Mouse (Mus musculus) myocyte (in vitro differentiated cells): Measurements from ENCODE around the gene Add2.

Source experiments
- POLR2A ChIP-seq: IDR thresholded peaks from one replicate; pipeline ENCODE4 v1.6.1; 2011; ENCODE audit warnings: low read depth, mild to moderate bottlenecking, control low read depth, moderate library complexity; ENCODE audit not compliant: insufficient read length
- POLR2AphosphoS2 ChIP-seq: IDR thresholded peaks from one replicate; pipeline ENCODE4 v1.6.1; 2011; ENCODE audit warnings: low read depth, control low read depth; ENCODE audit not compliant: insufficient read length
- REST ChIP-seq: IDR thresholded peaks from one replicate; pipeline ENCODE4 v1.6.1; 2011; ENCODE audit warnings: mild to moderate bottlenecking, control low read depth, moderate library complexity; ENCODE audit not compliant: insufficient read depth, insufficient read length
- USF1 ChIP-seq: IDR thresholded peaks from one replicate; pipeline ENCODE4 v1.6.1; 2011; ENCODE audit warnings: low read depth, mild to moderate bottlenecking, control low read depth, moderate library complexity

DNA sequence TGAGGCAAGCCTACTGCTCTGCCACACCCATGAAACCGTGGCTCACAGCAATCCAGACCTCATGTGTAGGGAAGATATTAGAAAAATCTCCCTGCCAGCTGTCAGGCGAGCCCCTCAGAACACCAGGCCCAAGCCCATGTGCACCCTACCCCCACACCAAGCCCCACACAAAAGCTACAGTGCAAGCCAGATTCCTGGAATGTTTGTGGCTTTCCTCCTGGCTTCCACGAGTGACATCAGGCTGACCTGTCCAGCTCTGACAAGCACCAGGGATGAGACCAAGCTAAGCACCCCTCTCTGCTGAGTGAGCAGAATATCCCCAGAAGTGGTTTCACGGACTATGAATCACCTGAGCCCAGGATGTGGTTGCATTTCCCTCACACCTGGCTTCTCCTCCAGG lies 120.5 kb downstream of the Add2 start:
- TF ChIP-seq POLR2A (no peak), REST (no peak), USF1 (no peak), POLR2AphosphoS2 (no peak)
